Mouse (Mus musculus) megakaryocyte, embryonic 14.5 days (primary cell): ENCODE results near the gene Gm5741.

Source experiments
- FLI1 ChIP-seq: IDR thresholded peaks from 2 replicates; pipeline ENCODE4 v1.6.1; 2012; ENCODE audit warnings: low read length, inconsistent platforms, mixed read lengths
- GATA1 ChIP-seq: IDR thresholded peaks from 3 replicates; pipeline ENCODE4 v1.6.1; 2012; ENCODE audit warnings: mixed read lengths, low read length, inconsistent platforms, borderline replicate concordance

- TF ChIP-seq GATA1 (no peak), FLI1 (no peak)
Observed at GRCm38 (mm10) chr8:85074617-85075016, 6.8 kb upstream of the Gm5741 start.
